Mouse (Mus musculus) G1E (cell line): ENCODE measurements at regions not wholly inside any gene's neighbourhood (a gene's known extent, or its start where the extent isn't known, plus 50 kb on each side); places are given as distances from the start of the nearest gene placed in this dataset.

Experiments used
- ATAC-seq: 2 replicates; pipeline ENCODE4 v1.8.0; 2016; ENCODE audit warnings: mild to moderate bottlenecking; ENCODE audit not compliant: insufficient number of reproducible peaks, poor library complexity, low FRiP score, severe bottlenecking; ENCODE audit errors: extremely low read depth
- DNase-seq: peaks from one replicate; pipeline ENCODE4 v3.0.0; 2012; ENCODE audit warnings: low spot score
- H3K27me3 ChIP-seq: 2 replicates; pipeline ENCODE4 v1.6.1; 2012; ENCODE audit warnings: mild to moderate bottlenecking, low read length, inconsistent platforms; ENCODE audit not compliant: insufficient read depth
- H3K36me3 ChIP-seq: replicated peaks from 2 replicates; pipeline ENCODE3; 2012; ENCODE audit warnings: mild to moderate bottlenecking, inconsistent platforms
- H3K4me1 ChIP-seq: 2 replicates; pipeline ENCODE4 v1.6.1; 2012; ENCODE audit warnings: low read depth, low read length, inconsistent platforms, mixed read lengths; ENCODE audit not compliant: insufficient read depth
- H3K4me3 ChIP-seq: 2 replicates; pipeline ENCODE4 v1.5.1; 2012; ENCODE audit warnings: low read depth, mild to moderate bottlenecking, inconsistent platforms, low read length, moderate library complexity, mixed read lengths
- H3K9me3 ChIP-seq: replicated peaks from 2 replicates; pipeline ENCODE4 v1.6.1; 2012; ENCODE audit warnings: inconsistent platforms
- CTCF ChIP-seq: IDR thresholded peaks from 2 replicates; pipeline ENCODE4 v1.5.1; 2012; ENCODE audit warnings: low read depth, low read length, inconsistent platforms, mixed read lengths
- GATA1 ChIP-seq: IDR thresholded peaks from 2 replicates; pipeline ENCODE4 v1.6.1; 2012; ENCODE audit warnings: borderline replicate concordance, low read length, inconsistent platforms, mixed read lengths
- GATA2 ChIP-seq: IDR thresholded peaks from 2 replicates; pipeline ENCODE4 v1.6.1; 2012; ENCODE audit warnings: low read depth, low read length, inconsistent platforms, borderline replicate concordance
- POLR2AphosphoS5 ChIP-seq: IDR thresholded peaks from 2 replicates; pipeline ENCODE4 v1.6.1; 2012; ENCODE audit warnings: low read depth, low read length, inconsistent platforms; ENCODE audit not compliant: insufficient replicate concordance
- TAL1 ChIP-seq: conservative IDR thresholded peaks from 2 replicates; pipeline ENCODE4 v1.6.1; 2012; ENCODE audit warnings: low read depth, low read length, inconsistent platforms, mixed read lengths

DNA sequence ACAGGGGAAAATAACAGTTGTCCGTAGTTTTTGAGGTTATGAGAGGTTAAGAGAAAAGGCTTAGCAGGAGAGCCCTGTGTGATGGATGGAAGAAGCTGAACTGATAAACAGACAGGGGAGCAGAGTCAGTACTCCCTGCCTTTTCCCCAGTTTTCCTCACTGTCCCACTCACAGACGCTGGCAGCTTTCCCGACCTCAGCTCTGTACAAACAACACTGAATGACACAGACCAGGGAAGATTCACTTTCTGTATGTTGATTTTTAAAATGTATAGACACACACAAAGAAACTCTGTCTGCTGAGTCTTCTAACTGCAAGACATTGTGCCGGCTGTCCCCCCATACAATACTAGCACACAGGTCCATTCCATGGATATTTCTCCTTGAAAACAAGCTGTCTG lies 60.3 kb upstream of the Gpc5 start:
- DNase-seq (no peak), ATAC-seq (no peak)
- H3K9me3 ChIP-seq: no peaks in the 10 kb centered on the region
- no peak overlapping the region for H3K4me3 ChIP-seq
- H3K36me3 ChIP-seq: no peaks in the 10 kb centered on the region
- TF ChIP-seq GATA2 (no peak), POLR2AphosphoS5 (no peak), GATA1 (no peak)
- H3K27me3 ChIP-seq: peaks cover 25% of the 10 kb centered on the region
- H3K4me1 ChIP-seq: no peaks in the 10 kb centered on the region

DNA sequence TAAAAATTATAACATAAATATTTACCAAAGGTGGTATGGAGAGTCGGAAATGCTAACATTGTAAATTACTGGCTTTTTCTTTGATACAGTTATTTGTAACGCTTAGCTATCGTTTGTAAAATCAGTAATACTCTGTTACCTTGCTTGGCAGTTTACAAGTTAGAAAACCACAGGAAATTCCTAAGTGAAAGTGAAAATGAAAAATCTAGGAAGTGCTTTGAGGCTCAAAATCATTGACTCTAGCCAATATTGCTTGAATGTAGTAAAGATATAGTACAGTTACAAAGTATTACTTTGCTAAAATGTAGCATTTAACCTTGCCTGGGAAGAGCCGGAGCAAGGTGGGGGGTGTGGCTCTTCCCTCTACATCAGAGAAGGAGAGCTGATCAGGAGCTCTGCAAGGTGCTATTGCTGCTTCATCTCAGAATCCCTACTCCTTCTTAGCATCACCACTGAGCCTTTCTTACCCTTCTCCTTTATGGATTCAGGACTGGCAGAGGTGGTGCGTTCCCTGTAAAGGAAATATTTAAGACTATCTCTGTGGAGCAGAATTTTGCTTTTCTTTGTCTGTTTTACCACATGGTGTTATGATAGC lies 58.5 kb upstream of the Gpc5 start:
- H3K4me3 ChIP-seq: no peak overlapping the region

DNA sequence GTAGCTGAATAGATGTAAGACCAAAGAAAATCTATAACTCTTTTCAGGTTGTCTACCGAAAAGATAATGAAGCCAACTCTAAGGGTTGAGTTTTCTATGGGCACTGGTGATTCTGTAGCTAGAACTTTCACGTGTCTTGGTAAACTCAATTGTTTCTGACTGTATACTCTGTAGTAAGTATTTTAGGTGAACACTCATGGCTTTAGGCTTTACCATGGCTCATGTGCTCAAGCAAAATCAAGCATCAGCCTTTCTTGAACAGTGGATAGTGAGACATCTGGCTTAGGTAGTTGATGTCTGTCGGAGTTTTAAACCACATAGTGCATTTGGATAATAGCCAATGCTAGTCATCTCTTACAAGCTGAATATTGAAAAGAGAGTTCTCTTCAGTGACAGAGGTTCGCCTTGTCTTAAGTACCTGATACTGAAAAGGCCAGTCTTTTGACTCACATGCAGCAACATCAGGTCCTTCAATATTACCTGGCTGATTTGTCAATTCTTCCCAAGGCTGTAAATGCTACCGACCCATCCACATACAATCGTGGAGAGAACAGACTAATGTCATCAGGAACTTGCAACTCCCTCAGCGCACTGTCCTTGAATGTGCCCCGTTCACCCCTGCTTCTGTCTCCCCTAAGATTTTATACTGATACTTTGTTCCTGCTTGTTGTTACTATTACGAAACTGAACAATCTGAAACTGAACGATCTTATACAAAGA lies 57.1 kb upstream of the Gpc5 start:
- Histone ChIP-seq H3K27me3 (peaks cover 25% of the 10 kb centered on the region), H3K9me3 (no peaks in the 10 kb centered on the region), H3K36me3 (no peaks in the 10 kb centered on the region), H3K4me3 (no peak overlapping the region), H3K4me1 (peaks cover 2% of the 10 kb centered on the region)
- no peak for DNase-seq
- ATAC-seq: no peak
- TF ChIP-seq GATA1: no peak
- TF ChIP-seq GATA2: no peak
- TF ChIP-seq CTCF: no peak
- TF ChIP-seq POLR2AphosphoS5: no peak
- no peak for TF ChIP-seq TAL1

More for the DNA sequence above, 58.5 kb upstream of the Gpc5 start:
- DNase-seq (no peak), ATAC-seq (no peak)
- no peak for TF ChIP-seq GATA1
- no peak for TF ChIP-seq TAL1
- peaks cover 25% of the 10 kb centered on the region for H3K27me3 ChIP-seq
- H3K9me3 ChIP-seq: no peaks in the 10 kb centered on the region
- no peaks in the 10 kb centered on the region for H3K36me3 ChIP-seq
- H3K4me1 ChIP-seq: no peaks in the 10 kb centered on the region

DNA sequence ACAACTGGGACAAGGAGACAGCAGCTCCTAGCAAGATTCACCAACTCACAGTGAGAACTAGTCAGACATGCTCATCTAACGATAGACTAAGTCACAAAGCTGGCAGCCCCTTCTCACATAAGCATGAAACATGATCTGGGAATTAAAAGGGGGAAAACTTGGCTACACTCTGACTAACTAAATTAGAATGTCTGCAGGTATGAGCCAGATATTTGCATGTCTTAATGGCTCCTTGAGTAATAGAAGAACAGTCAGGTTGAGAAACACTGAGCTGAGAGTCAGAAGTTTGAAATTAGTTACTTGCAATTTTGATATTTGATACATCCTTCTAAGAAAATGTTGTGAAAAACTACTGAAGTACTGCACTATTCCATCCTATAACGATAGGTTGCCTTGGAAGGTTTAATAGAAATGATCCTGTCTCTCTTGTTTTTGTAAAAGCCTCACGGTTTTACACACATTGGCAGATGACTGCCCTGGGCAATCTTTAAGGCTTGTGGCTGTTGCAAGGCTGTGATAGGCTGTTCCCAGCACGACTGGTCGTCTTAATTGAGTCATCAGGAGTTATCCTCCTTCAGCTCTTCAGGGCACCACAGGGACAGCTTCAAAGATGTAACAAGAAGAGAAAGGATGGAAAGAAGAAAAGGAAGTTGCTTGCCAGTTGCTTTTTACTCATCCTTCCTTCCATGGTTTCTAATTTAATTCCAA lies 54.8 kb upstream of the Gpc5 start:
- ATAC-seq (no peak), DNase-seq (no peak)
- Histone ChIP-seq H3K4me1 (peaks cover 9% of the 10 kb centered on the region), H3K36me3 (peaks cover 2% of the 10 kb centered on the region), H3K27me3 (peaks cover 22% of the 10 kb centered on the region), H3K4me3 (no peak overlapping the region), H3K9me3 (no peaks in the 10 kb centered on the region)
- TF ChIP-seq GATA1 (no peak), CTCF (no peak), GATA2 (no peak), TAL1 (no peak)

- no peak for TF ChIP-seq GATA2
- TF ChIP-seq POLR2AphosphoS5: no peak
- no peak for TF ChIP-seq TAL1
- no peak for TF ChIP-seq CTCF
- no peak for TF ChIP-seq GATA1
- H3K9me3 ChIP-seq: no peaks in the 10 kb centered on the region
- H3K4me3 ChIP-seq: no peak overlapping the region
- H3K27me3 ChIP-seq: peaks cover 18% of the 10 kb centered on the region
- peaks cover 12% of the 10 kb centered on the region for H3K36me3 ChIP-seq
- DNase-seq (no peak), ATAC-seq (no peak)
- peaks cover 17% of the 10 kb centered on the region for H3K4me1 ChIP-seq
These were observed 53.2 kb upstream of the Gpc5 start for GRCm38 (mm10) chr14:115038788-115039187.

DNA sequence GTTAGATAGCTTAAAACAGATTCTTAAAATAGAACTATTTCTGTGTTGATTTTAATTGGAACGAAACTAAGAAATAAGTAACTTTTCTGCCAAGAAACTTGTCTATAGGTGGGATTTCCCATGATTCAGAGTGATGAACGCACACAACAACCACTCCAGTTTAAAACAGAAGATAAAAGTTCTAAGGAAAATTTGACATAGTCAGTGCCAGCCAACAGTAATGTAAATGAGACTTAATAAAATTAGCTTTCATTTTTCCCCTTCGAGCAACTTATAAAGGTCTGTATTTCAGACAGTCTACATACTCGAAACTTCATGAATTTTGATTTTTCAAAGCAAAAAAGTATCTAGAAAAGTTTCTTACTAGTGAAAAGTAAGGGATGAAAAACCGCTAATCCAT lies 52.5 kb upstream of the Gpc5 start:
- H3K27me3 ChIP-seq: peaks cover 12% of the 10 kb centered on the region
- H3K36me3 ChIP-seq: peaks cover 19% of the 10 kb centered on the region
- no peaks in the 10 kb centered on the region for H3K9me3 ChIP-seq
- H3K4me1 ChIP-seq: peaks cover 25% of the 10 kb centered on the region
- DNase-seq (no peak), ATAC-seq (no peak)
- TF ChIP-seq CTCF (no peak), TAL1 (no peak), GATA1 (no peak), POLR2AphosphoS5 (no peak), GATA2 (no peak)
- no peak overlapping the region for H3K4me3 ChIP-seq
